Mouse (Mus musculus): ENCODE results near the gene 4933417A18Rik. TPM values are rescaled to one million over a fixed set of nuclear protein-coding genes. Genes with fewer than 3 reads are reported as not detected.
A peak's percentile ranks its signal among the peaks of the same experiment; 100 is the strongest.

4933417A18Rik gene
- polyA plus RNA-seq, 1 experiment: not detected

- TF ChIP-seq POLR2A (IDR thresholded peaks at IDR 0.05; ENCODE audit: borderline replicate concordance, extremely low read depth, insufficient read depth, insufficient read length, poor library complexity, severe bottlenecking): no peak
- no peak for TF ChIP-seq CTCF (IDR thresholded peaks at IDR 0.05; ENCODE audit: borderline replicate concordance, extremely low read depth, insufficient read depth, insufficient read length)
- no peak for DNase-seq (ENCODE audit: low read depth)
These were observed 67.5 kb downstream of the 4933417A18Rik start for GRCm38 (mm10) chr13:34991581-34992273.

DNA sequence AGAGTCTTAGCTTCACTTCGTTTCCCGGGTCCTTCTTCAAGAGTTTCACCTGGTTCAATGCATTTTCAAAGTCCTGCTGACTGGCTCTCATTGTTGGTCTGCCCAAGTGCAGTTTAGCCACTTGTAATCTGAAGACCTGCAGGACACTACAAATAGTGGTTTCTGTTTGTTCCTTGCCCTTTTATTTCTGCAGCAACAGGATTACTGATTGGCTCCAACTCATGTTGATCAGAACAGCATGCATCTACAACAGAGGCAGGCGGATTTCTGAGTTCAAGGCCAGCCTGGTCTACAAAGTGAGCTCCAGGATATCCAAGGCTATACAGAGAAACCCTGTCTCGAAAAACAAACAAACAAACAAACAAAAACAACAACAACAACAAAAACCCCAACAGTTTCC, 68.9 kb downstream of the 4933417A18Rik start:
- DNase-seq (ENCODE audit: low read depth): peak; percentile 21
- TF ChIP-seq POLR2A (IDR thresholded peaks at IDR 0.05; ENCODE audit: borderline replicate concordance, extremely low read depth, insufficient read depth, insufficient read length, poor library complexity, severe bottlenecking) (no peak), CTCF (IDR thresholded peaks at IDR 0.05; ENCODE audit: borderline replicate concordance, extremely low read depth, insufficient read depth, insufficient read length) (no peak)

DNA sequence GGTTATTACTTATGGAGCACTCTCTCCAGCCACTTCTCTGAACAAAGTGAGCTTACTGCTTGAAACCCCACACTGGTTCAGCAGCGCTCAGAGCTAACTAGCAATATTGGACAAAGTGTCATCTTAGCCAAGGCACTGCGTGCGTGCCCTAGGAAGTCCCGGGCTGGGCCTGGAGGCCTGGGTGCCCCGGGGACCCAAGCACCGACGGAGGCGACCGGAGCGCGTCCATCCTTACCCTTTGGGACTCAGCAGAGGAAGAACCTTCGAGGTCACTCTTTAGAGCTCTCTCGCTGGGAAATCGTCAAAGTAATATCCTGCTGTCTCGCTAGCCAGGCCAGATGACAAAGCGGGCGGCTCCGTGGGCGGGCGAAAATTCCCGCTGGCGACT, 69.4 kb downstream of the 4933417A18Rik start:
- DNase-seq (ENCODE audit: low read depth): no peak
- TF ChIP-seq POLR2A (IDR thresholded peaks at IDR 0.05; ENCODE audit: borderline replicate concordance, extremely low read depth, insufficient read depth, insufficient read length, poor library complexity, severe bottlenecking) (no peak), CTCF (IDR thresholded peaks at IDR 0.05; ENCODE audit: borderline replicate concordance, extremely low read depth, insufficient read depth, insufficient read length) (no peak)

GRCm38 (mm10) chr13:34993983-34994811, 70.0 kb downstream of the 4933417A18Rik start:
- TF ChIP-seq CTCF (IDR thresholded peaks at IDR 0.05; ENCODE audit: borderline replicate concordance, extremely low read depth, insufficient read depth, insufficient read length) (no peak), POLR2A (IDR thresholded peaks at IDR 0.05; ENCODE audit: borderline replicate concordance, extremely low read depth, insufficient read depth, insufficient read length, poor library complexity, severe bottlenecking) (peak; percentile 37; the same call in 1 of the 2 replicates)
- peak; percentile 98 for DNase-seq (ENCODE audit: low read depth)

DNA sequence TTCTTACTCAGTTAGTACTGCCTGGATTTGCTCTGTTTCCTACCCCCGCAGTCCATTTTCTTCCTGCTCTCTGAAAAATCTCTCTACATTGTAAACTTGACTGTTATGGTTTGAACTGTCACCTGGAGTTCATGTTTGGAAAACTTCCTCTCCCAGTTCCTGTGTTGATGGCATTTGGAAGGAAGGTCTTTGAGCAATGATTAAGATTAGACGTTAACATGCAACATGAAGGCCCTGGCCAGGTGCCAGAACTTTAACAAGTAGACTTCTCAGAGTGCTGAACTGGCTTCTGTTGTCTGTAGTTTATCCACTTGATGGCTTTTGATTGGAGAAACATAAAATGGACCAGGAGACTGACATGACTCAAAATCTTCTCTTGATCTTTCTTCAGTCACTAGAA, 71.7 kb downstream of the 4933417A18Rik start:
- peak; percentile 12 for DNase-seq (ENCODE audit: low read depth)
- TF ChIP-seq POLR2A (IDR thresholded peaks at IDR 0.05; ENCODE audit: borderline replicate concordance, extremely low read depth, insufficient read depth, insufficient read length, poor library complexity, severe bottlenecking): no peak
- TF ChIP-seq CTCF (IDR thresholded peaks at IDR 0.05; ENCODE audit: borderline replicate concordance, extremely low read depth, insufficient read depth, insufficient read length): no peak

Other genes starting within 250 kb of the 4933417A18Rik start
- 0.07 TPM in 1 of 2 replicates, not detected in the other for gene Fam50b, start 189.6 kb upstream of the 4933417A18Rik start, polyA plus RNA-seq (2012; rRNA removed)
- gene Prpf4b, start 49.1 kb upstream of the 4933417A18Rik start, polyA plus RNA-seq (2012; rRNA removed): 98.8 and 121 TPM in 2 replicates
- gene Fam217a, start 99 bp upstream of the 4933417A18Rik start, polyA plus RNA-seq (2012; rRNA removed): 0.40 and 0.85 TPM in 2 replicates
- gene Eci3, start 39.4 kb downstream of the 4933417A18Rik start, polyA plus RNA-seq (2012; rRNA removed): 0.11 and 0.16 TPM in 2 replicates
- gene Eci2, start 102.7 kb downstream of the 4933417A18Rik start, polyA plus RNA-seq (2012; rRNA removed): 84.8 and 85.1 TPM in 2 replicates

Data from brain, embryonic 14.5 days (tissue).